Mouse (Mus musculus): ENCODE results near the gene BC055324.
"Not testable (repeated sequence)": the region's sequence is repeated elsewhere in the genome, so short reads cannot be mapped to it uniquely, and the experiment has no call there.

Gene BC055324

GRCm38 (mm10) chr1:163994721-163995608 lies at the start of gene BC055324, which contains the start of gene Mettl18:
Gene BC055324 (minus strand): TSS chr1:163994796.
Gene Mettl18 (plus strand): TSS chr1:163994889.
- peak; percentile 95 for DNase-seq (ENCODE audit: low spot score)

- DNase-seq (ENCODE audit: low spot score): no peak
Measured at GRCm38 (mm10) chr1:164043549-164043948, 49.0 kb upstream of the BC055324 start.

- DNase-seq (ENCODE audit: low spot score): no peak
Measured at GRCm38 (mm10) chr1:164040385-164041135, 46.0 kb upstream of the BC055324 start.

GRCm38 (mm10) chr1:164027416-164027815 lies 32.8 kb upstream of the BC055324 start:
- no peak for DNase-seq (ENCODE audit: low spot score)

- DNase-seq (ENCODE audit: low spot score): no peak
Measured at GRCm38 (mm10) chr1:164025685-164026084, 31.1 kb upstream of the BC055324 start.

GRCm38 (mm10) chr1:164022106-164022505 lies 27.5 kb upstream of the BC055324 start:
- not testable (repeated sequence) for DNase-seq (ENCODE audit: low spot score)

GRCm38 (mm10) chr1:164020746-164021145 lies 26.1 kb upstream of the BC055324 start:
- DNase-seq (ENCODE audit: low spot score): not testable (repeated sequence)

GRCm38 (mm10) chr1:164019789-164020188 lies 25.2 kb upstream of the BC055324 start:
- DNase-seq (ENCODE audit: low spot score): peak; percentile 31

GRCm38 (mm10) chr1:164018221-164018896 lies 23.8 kb upstream of the BC055324 start:
- no peak for DNase-seq (ENCODE audit: low spot score)

GRCm38 (mm10) chr1:164014616-164015015 lies 20.0 kb upstream of the BC055324 start:
- no peak for DNase-seq (ENCODE audit: low spot score)

- peak; percentile 53 for DNase-seq (ENCODE audit: low spot score)
Measured at GRCm38 (mm10) chr1:164009235-164009634, 14.6 kb upstream of the BC055324 start.

GRCm38 (mm10) chr1:164004311-164004710 lies 9.7 kb upstream of the BC055324 start:
- DNase-seq (ENCODE audit: low spot score): no peak

- no peak for DNase-seq (ENCODE audit: low spot score)
Measured at GRCm38 (mm10) chr1:164001831-164002452, 7.3 kb upstream of the BC055324 start.

- no peak for DNase-seq (ENCODE audit: low spot score)
Measured at GRCm38 (mm10) chr1:163995609-163995913, 965 bp upstream of the BC055324 start.

- DNase-seq (ENCODE audit: low spot score): no peak
Measured at GRCm38 (mm10) chr1:163994173-163994720, 349 bp downstream of the BC055324 start.

- no peak for DNase-seq (ENCODE audit: low spot score)
Measured at GRCm38 (mm10) chr1:163992371-163992770, 2.2 kb downstream of the BC055324 start.

GRCm38 (mm10) chr1:163976515-163976914 lies 18.1 kb downstream of the BC055324 start:
- DNase-seq (ENCODE audit: low spot score): no peak

GRCm38 (mm10) chr1:163975088-163975487 lies 19.5 kb downstream of the BC055324 start:
- DNase-seq (ENCODE audit: low spot score): no peak

GRCm38 (mm10) chr1:163974471-163974870 lies 20.1 kb downstream of the BC055324 start:
- DNase-seq (ENCODE audit: low spot score): no peak

GRCm38 (mm10) chr1:163964008-163964689 lies 30.4 kb downstream of the BC055324 start:
- DNase-seq (ENCODE audit: low spot score): no peak

- no peak for DNase-seq (ENCODE audit: low spot score)
Measured at GRCm38 (mm10) chr1:163958036-163958435, 36.6 kb downstream of the BC055324 start.

Data from embryo, embryonic 10 days (tissue).